Mouse (Mus musculus) cortical plate, adult 2 months (tissue): ENCODE measurements at regions not wholly inside any gene's neighbourhood (a gene's known extent, or its start where the extent isn't known, plus 50 kb on each side); places are given as distances from the start of the nearest gene placed in this dataset.

Source experiments
- CTCF ChIP-seq: fragments of 200-500 bp; IDR thresholded peaks from 2 replicates; pipeline ENCODE4 v1.5.1; 2011; ENCODE audit warnings: mild to moderate bottlenecking, control low read depth, low read length; ENCODE audit not compliant: insufficient read depth; ENCODE audit errors: extremely low read depth
- POLR2A ChIP-seq: fragments of 200-500 bp; IDR thresholded peaks from 2 replicates; pipeline ENCODE4 v1.6.1; 2011; ENCODE audit warnings: mild to moderate bottlenecking, low read length, control low read depth; ENCODE audit not compliant: insufficient read depth; ENCODE audit errors: extremely low read depth

GRCm38 (mm10) chr11:21031816-21032215 is 59.3 kb upstream of the Peli1 start:
- no peak for TF ChIP-seq POLR2A
- TF ChIP-seq CTCF = no peak
